Mouse (Mus musculus): ENCODE measurements around the gene Pnmal2.

Gene Pnmal2

GRCm38 (mm10) chr7:16917447-16917846 is 27.0 kb upstream of the Pnmal2 start:
- peak; percentile 19 to 34 for DNase-seq

DNA sequence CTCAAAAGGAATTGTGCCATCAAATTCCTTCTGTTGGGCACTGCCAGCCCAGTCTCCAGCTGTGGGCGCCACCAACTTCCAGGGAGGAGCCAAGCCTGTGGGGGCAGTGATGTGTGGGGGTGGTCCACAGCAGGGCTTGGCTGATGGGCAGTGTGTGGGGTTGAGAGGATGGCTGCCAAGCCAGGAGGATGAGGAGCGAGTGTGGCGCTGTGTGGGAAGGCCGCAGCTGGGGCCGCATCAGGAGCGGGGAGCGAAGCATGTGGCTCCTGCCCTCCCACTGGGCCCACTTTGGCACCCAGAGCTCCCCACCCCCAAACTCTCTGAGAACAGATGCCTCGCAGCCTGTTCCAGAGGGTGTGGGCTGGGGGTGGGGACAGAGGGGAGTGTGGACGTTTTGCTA is 26.5 kb upstream of the Pnmal2 start:
- DNase-seq, result peak; percentile 73 to 85

- DNase-seq, result peak; percentile 27 to 36
Observed at GRCm38 (mm10) chr7:16918670-16919069, 25.8 kb upstream of the Pnmal2 start.

- peak; percentile 39 to 45 for DNase-seq
Observed at GRCm38 (mm10) chr7:16919395-16920149, 24.9 kb upstream of the Pnmal2 start.

- peak in 1 of 2 experiments; percentile 30 for DNase-seq
Observed at GRCm38 (mm10) chr7:16920150-16920579, 24.3 kb upstream of the Pnmal2 start.

- peak; percentile 77 for DNase-seq
Observed at GRCm38 (mm10) chr7:16920818-16921791, 23.4 kb upstream of the Pnmal2 start.

- DNase-seq, result peak; percentile 56 to 59
Observed at GRCm38 (mm10) chr7:16921881-16922335, 22.6 kb upstream of the Pnmal2 start.

GRCm38 (mm10) chr7:16922360-16922973 is 22.0 kb upstream of the Pnmal2 start:
- DNase-seq, result peak; percentile 70

DNA sequence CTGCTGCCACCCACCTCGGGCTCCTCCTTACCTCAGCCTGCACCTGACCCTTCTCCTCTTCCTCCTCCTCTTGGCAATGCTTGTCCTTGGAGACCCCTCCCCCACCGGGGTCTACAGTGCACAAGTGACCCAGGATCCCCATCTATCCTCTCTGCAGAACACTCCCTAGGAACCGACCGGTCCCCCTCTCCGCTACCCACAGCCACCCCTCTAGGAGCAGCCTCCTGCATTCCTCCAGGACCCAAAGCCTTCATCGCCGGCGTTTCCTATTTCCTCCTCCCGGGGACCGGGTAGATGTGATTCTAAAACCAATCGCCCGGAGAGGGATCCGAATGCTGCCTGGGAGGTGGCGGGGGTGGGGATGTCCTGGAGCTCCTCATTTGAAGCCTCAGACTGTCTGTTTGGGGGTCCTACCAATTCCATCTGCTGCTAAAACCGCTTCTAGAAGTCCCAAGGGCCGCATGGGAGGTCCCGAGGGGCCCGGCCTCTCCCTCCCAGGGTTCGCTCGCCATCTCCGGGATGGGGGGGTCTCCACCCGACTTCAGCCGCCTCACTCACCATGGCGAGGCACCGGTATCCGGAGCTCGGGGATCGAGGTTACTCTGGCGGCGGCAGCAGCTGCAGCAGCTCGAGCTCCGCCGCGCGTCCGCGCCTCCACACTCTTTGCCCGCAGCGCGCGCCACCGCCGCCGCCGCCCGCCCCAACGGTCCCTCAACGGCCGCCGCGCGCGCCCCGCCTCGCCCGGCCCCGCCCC is 21.0 kb upstream of the Pnmal2 start:
- peak; percentile 76 to 79 for DNase-seq

GRCm38 (mm10) chr7:16924037-16924834 is 20.2 kb upstream of the Pnmal2 start, which contains the start of gene Calm3:
Gene Calm3 (minus strand): TSS chr7:16924114.
- peak; percentile 99 to 100 for DNase-seq

GRCm38 (mm10) chr7:16928341-16928740 is 16.1 kb upstream of the Pnmal2 start:
- no peak for DNase-seq

- DNase-seq, result peak; percentile 88 to 91
Observed at GRCm38 (mm10) chr7:16930850-16931249, 13.6 kb upstream of the Pnmal2 start.

- DNase-seq, result peak; percentile 94 to 96
Observed at GRCm38 (mm10) chr7:16931968-16932627, 12.4 kb upstream of the Pnmal2 start.

- DNase-seq, result peak; percentile 87 to 91
Observed at GRCm38 (mm10) chr7:16932704-16933577, 11.5 kb upstream of the Pnmal2 start.

DNA sequence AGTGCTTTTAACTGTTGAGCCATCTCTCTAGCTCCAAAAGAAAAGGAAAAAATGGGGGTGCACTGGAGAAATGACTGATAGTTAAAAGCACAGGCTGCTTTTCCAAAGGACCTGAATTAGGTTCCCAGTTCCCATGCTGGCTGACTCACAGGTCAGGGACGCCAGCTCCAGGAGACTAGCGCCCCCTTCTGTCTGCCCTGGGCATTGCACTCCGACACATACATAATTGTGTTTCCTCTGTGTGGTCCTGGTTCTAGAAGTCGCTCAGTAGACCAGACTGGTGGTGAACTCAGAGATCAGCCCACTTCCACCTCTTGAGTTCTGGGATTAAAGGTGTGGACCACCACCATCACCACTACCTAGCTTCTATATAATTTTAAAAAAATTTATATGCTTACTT is 7.2 kb upstream of the Pnmal2 start:
- DNase-seq, result peak; percentile 56 to 77

GRCm38 (mm10) chr7:16938117-16938791 is 6.2 kb upstream of the Pnmal2 start:
- DNase-seq, result peak; percentile 82 to 86

- DNase-seq, result no peak
Observed at GRCm38 (mm10) chr7:16940292-16940691, 4.2 kb upstream of the Pnmal2 start.

- DNase-seq, result peak in 1 of 2 experiments; percentile 31
Observed at GRCm38 (mm10) chr7:16942861-16943260, 1.6 kb upstream of the Pnmal2 start.

GRCm38 (mm10) chr7:16944808-16945315 is 380 bp downstream of the Pnmal2 start:
- DNase-seq, result no peak

Data from cerebellum, postnatal 10 days (tissue).